Mouse (Mus musculus) mouse embryonic stem cell (cell line): Measurements from ENCODE around the gene Urm1.
"Not testable (repeated sequence)": the region's sequence is repeated elsewhere in the genome, so short reads cannot be mapped to it uniquely, and the experiment has no call there.

ENCODE experiments used
- in situ Hi-C, 2 experiments: fragments of 300-500 bp; cut with MboI; formaldehyde crosslinking; loops; 1 replicate in 1 of 2; 3 replicates in 1 of 2; pipeline ENCODE4 v1.14.3; 2019 to 2020; ENCODE audit warnings: low sequenced_read_pairs in 2 of 2, low pct_unique_long_range_greater_than_20kb in 1 of 2, mixed read lengths in 1 of 2; ENCODE audit not compliant: unreplicated experiment in 1 of 2

The Urm1 gene

DNA sequence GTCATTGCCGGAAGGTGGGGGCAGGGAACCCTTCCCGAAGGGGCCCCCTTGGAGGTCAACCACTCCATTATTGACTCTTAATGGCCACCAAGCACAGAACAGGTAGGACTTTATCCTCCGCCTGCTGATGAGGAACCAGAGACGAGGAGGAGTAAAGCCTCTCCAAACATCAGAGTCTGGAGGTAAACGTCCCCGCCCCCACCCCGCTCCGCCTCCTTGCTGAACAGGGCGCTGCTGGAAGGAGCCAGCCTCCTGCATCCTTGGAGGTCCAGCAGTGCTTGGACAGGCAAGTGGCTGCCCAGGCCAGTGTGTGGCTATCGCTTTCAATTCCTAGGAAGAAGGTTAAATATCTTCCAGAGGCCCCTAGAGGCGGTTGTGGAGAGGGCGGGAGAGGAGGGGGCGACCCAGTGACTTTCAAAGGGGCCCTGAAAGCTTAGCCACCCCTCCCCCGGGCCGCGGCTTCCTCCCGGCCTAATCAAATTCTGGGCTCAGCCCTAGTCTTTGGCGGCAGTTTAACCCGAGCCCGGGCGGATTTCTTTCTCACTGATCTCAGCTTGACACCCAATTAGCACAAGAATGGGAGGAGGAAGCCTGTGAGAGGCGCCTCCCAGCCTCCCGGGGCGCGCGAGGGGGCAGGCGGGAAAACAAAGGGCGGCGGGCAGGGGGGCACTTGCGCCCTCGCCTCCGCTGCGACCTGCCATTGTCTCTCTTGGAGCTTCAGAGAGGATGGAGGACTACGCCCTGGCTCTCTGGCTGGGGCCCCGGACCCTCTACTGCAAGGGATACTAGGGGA is at the start of gene Urm1:
Urm1 (plus strand) TSS at position 51 of the 793 bp plus-strand sequence.
- in situ Hi-C loops = no loop called here

DNA sequence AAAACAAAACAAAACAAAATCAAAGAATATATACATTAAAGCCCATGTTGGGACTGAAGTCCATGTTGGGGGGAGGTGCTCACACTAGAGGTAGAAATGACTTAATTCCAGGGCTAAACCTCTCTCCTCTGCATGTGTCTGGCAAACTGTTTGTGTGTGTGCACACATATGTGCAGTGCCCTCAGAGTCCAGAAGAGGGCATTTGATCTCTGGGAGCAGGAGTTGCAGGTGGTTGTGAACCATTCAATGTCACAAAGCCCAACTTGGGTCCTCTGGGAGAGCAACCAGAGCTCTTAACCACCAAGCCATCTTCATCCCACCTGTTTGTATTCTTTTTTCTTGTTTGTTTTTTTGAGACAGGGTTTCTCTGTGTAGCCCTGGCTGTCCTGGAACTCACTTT is 49.7 kb upstream of the Urm1 start:
- in situ Hi-C loops = no loop called here

DNA sequence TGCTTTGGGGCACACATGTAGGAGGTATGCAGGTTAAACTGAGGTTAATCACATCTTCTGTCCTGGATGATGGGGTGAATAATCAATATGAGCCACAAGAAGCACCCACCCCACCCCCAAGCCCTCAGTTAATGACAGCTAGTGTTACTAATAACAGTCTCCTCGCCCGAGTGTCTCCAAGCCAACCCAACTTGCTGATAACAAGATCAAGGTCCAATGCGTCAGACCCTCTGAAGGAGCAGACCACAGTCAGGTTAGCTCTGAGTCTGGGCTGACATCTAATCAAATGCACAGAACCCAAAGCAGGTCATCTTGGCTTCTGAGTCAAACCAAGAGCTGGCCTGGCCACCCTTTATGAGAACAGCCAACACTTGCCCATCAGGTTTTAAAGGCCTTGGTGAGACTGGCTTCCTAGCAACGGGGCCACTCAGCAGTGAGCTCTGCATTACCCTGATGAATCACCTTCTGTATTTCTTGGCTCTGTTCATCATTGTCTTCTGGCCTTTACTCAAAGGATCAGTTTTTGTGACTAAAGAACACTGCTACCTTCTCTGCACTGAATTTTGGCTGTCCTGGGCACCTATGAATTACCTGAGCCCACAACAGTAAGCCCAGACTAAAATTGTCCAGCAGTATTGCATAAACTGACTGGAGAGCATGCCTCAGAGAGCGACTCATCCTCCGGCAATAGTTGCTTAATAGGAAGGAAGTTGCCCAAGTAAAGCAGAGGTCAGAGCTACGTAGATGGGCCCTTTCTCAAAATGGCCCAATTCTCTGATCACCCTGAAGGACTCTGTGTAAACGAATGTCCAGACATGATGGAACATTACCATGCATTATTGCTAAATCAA is 48.0 kb upstream of the Urm1 start:
- in situ Hi-C loops = no loop called here

DNA sequence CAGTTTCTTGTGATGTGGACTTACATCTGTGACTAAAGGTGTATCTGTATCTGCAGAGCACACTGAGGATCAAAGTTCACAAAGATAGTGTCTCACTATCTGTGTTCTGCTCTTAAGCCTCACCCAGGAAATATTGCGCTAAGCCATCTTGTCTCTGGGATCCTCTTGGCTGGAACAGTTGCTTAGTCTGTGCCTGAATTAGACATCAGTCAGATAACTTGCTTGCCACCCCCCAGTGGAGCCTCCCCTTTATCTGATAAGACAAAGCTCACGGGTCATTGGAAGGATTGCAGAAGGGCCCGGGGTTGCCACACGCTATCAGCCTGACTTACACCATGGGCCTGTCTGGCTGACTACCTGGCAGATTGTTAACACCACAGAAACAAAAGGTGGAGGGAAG is 46.6 kb upstream of the Urm1 start:
- in situ Hi-C loops = no loop called here

DNA sequence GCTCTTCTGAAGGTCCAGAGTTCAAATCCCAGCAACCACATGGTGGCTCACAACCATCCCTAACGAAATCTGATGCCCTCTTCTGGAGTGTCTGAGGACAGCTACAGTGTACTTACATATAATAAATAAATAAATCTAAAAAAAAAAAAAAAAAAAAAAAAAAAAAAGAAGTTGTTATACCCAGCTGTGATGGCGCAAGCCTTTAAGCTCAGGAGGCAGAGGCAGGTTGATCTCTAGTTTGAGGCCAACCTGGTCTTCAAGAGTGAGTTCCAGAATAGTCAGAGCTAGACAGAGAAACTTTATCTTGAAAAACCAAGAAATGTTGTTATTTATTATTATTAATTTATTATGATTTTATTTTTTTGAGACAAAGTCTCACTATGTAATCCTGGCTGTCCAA is 38.6 kb upstream of the Urm1 start:
- in situ Hi-C loops = not testable (repeated sequence)

DNA sequence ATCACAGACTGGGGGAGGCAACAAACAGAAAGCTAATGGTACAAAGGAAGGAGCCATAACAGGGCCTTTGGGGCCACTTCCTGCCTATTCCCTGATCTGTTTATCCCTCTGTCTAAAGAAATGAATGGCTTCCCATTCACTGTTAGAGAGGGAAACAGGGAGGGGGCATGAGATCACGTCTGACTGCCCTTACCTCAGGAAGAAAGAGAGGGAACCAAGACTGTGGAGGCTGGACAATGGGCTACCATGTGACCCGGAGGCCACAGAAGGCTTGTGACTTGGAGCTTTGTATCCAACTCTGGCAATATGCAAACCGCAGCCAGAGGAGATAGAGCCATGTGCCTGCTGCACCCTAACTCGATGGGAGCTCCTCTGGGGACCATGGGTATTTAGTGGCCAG is 35.6 kb upstream of the Urm1 start:
- in situ Hi-C loops = no loop called here

DNA sequence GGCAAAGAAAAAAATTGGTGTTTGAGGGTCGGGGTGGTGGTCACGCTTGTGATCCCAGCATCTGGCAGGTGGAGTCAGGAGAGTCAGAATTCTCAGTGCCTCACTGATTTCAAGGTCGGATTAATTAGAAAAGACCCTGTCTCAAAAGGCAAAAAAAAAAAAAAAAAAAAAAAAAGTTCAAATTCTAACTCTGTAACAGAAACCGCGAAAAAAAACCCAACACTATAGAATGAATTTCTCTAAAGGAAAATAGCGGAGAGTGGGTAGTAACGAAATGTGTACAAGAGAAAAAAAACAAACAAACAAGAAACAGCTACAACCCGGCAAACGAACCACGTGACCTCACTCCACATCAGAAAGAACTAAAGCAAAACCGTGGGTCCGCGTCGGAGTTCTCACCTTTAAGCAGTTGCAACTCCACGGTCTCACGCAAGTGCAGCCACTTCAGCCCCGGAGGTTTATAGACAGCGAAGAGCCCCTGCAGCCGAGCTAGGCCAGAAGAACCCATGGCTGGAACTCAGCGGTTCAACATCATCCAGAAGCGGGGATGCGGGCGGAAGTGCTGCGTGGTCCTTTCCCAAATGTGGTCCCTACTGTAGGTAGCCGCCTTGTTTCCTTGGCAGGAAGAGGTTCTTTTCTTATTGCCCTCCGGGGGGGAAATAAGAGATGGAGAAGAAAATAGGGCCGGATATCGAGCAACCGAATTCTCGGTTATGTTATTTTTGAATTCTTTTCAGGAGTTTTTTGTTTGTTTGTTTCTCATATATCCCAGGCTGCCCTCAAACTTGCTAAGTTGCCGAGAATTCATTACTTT is 32.6 kb upstream of the Urm1 start, which contains the start of gene Coq4:
Coq4 (plus strand) TSS at position 390 of the 814 bp plus-strand sequence.
- in situ Hi-C loops = no loop called here

DNA sequence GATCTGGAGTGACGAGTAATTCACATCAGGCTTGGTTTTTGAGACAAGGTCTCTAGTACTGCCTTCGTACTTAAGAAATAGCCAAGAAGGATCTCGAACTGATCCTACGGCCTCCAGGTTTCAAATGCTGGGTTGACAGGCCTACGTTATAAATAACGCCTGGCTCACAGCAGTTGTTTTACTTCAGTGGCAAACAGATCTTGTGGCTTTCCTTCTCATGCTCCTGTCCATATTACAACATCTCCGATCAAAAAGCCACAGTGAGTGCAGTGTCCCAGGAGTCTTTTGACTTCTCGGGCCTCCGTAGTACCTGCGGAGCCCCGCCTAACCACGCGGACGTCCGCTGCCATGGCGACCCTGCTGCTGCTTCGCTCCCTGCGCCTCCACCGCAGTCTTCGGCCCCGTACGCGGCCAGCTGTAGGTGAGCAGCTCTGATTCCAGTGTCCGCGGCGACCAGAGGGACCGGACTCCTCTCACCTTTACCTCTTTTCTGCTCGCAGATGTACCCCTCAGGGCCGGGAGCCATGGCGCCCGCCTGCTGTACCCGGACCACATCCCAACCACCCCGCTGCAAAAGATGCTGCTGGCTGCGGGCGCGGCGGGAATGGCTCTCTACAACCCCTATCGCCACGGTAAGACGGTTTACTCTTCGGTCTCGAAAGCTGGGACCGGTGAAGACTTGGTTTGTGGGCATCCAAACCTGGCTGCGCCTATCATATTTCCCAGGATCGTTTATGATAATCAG is 31.8 kb upstream of the Urm1 start, which contains the start of gene Trub2:
Trub2 (minus strand) TSS at position 566 of the 745 bp plus-strand sequence.
- in situ Hi-C loops = no loop called here

DNA sequence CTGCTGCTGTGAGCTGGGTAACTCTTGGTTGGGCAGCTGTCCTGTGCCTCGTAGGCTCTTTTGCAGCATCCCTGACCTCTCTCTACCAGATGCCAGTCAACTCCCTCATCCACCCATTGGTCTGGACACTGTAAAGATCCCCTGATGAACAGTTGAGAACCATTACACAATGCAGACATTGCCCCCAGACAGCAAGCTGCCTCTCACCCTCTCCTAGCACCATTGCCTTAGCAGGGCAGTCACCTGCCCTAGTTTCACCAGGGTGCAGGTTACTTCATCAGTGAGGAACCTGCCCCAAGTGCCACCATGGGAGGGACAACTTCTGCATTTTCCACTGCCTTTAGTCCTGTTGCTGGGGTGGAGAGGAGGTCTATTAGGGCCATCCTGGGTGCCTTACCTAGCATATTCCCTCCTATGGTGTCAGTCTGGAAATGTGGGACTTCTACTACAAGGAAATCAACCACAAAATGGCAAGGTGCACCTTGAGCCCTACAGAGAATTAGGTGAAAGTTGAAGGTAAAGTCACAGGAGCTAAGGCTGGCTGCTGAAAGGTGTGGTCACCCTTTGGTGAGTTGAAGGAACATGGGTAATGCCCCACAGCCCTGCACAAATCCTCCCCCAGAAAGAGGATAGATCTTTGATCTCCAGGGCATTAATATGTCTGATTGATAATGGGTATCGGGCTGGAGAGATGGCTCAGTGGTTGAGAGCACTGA is 26.9 kb upstream of the Urm1 start:
- in situ Hi-C loops = no loop called here

DNA sequence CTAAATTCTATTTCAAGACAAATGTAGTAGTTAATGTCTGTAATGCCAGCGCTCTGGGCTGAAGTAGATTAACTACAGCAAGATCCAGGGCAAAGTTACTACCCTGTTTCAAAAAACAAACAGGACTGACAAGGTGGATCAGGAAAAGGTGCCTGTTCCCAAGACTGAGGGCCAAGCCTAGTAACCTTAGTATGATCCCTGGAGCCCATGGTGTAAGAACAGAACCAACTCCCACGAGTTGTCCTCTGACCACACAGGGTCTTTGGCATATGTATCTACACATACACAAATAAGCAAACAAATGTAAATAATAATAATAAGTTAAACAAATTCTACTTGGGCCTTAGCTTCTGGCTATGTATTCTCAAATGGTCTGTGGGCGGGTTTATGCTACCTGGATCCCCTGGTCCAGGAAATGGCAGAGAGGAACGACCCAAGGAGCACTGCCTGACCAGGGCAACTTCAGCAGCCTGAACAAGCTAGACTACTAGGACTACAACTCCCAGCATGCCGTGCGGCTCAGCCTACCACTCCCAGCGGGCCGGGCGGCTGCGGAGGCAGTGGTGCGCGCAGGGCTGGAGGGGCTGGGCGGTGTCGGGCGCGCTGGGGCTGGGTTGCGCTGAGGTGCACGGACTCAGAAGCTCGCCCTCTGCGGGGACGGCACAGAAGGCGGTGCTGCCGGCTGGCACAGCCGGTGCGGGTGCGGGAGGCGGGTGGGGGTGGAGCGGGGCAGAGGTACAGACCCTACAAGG is 17.6 kb upstream of the Urm1 start, which contains the start of gene Slc27a4:
Slc27a4 (plus strand) TSS at position 560 of the 752 bp plus-strand sequence.
- in situ Hi-C loops = no loop called here

DNA sequence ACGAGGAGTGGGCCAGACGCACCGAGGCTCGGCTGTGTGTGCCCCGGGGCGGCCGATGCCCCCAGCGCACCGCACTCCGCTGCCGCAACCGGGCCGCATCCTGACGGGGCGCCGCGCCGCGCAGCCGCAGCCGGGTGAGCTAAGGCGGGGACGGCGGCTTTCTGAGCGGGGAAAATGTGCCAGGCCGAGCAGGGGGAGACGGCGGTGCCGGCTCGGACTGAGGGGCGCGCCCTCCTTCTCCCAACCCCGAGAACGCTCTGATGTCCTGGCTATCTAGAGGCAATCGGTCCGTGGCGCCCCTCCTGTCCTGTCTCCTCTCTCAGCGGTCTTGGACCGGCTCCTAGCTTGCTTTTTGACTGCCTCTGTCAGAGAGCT is 17.1 kb upstream of the Urm1 start:
- in situ Hi-C loops = no loop called here

DNA sequence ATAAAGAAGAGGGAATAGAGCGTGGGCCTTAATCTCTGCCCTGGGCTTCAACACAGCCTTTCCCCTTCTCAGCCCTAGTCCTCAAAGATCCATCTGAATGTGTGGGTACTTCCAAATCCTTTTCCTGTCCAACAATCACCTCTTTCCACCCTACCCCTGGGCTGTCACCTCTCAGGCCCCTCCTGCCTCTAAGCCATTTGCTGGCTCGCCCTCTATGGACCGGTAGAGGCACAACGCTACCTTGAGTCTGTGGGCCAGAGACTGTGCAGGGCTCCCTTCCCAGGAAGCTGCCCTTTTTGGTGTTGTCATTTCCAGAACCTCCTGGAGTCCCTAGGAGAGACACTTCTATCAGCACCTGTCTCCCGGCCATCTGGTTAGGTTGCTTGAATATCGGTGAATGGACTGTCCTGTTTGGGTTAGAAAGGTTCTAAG is 16.5 kb upstream of the Urm1 start:
- in situ Hi-C loops = no loop called here

DNA sequence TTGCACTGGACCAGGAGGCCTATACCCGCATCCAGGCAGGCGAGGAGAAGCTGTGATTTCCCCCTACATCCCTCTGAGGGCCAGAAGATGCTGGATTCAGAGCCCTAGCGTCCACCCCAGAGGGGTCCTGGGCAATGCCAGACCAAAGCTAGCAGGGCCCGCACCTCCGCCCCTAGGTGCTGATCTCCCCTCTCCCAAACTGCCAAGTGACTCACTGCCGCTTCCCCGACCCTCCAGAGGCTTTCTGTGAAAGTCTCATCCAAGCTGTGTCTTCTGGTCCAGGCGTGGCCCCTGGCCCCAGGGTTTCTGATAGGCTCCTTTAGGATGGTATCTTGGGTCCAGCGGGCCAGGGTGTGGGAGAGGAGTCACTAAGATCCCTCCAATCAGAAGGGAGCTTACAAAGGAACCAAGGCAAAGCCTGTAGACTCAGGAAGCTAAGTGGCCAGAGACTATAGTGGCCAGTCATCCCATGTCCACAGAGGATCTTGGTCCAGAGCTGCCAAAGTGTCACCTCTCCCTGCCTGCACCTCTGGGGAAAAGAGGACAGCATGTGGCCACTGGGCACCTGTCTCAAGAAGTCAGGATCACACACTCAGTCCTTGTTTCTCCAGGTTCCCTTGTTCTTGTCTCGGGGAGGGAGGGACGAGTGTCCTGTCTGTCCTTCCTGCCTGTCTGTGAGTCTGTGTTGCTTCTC is 4.0 kb upstream of the Urm1 start:
- in situ Hi-C loops = loop anchor here (5.0 kb wide), 2 partner anchors 36 to 41 kb away; no protein-coding TSS in a partner anchor

DNA sequence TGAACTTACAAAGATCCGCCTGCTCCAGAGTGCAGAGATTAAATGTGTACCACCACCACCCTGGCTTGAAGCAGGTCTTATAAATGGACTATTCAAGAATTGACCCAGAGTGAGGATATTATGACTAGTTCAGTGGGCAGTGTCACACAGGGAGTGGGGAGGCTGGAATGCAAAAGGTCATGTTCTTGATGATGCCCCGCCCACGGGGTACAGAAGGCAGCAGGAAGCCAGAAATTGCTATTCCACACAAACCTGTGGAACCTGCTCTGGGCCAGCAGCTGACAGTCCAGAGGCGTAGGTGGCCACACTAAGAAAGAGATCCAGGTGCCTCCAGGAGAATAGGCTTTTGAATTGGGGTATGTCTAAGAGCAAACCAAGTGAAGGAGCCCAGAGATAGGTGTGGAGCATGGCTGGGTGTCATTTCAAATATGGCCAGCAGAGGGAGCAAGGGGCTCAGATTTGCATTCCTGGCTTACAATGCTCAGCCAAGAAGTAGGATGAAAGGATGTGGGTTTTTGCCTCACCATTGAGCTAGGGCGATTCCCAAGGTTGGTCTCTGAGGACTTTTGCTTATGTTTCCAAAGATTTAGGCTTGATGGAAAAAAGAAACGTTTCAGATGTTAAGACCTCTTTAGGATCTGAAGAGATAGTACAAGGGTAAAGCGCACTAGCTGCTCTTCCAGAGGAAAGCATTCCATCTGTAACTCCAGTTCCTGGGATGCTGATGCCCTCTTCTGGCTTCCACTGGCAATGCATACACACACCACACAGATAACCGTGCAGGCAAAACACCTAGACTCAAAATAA is 2.2 kb upstream of the Urm1 start:
- in situ Hi-C loops = loop anchor here (5.0 kb wide), 2 partner anchors 35 to 40 kb away; no protein-coding TSS in a partner anchor

DNA sequence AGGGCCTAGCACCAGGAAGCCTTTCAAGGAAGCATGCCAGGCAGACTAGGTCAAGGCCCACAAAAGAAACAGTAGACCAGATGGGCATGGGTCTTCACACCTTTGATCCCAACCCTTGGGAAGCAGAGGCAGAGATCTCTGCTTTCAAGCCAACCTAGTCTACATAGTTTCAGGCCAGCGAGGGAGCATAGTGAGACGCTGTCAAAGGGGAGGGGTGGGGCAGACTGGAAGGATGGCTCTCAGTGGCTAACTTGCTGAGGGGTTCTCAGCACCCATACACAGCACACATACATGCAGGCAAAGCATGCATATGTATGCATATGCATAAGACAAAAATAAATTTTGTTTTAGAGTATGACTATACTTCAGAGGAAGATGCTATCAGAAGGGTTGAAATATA is 512 bp upstream of the Urm1 start:
- in situ Hi-C loops = loop anchor here (5.0 kb wide), 2 partner anchors 33 to 38 kb away; no protein-coding TSS in a partner anchor
